Mouse (Mus musculus): ENCODE measurements at regions not wholly inside any gene's neighbourhood (a gene's known extent, or its start where the extent isn't known, plus 50 kb on each side); places are given as distances from the start of the nearest gene placed in this dataset.

GRCm38 (mm10) chr13:37218596-37218995, 126.4 kb upstream of the Ly86 start:
- no peak for TF ChIP-seq POLR2A (IDR thresholded peaks at IDR 0.05; ENCODE audit: borderline replicate concordance, low read depth, low read length)
- TF ChIP-seq CTCF (IDR thresholded peaks at IDR 0.05; ENCODE audit: low read depth, low read length): no peak
- H3K4me1 ChIP-seq (ENCODE audit: control insufficient read depth, insufficient read depth, low read length): peaks cover 30% of the 10 kb centered on the region
- H3K4me3 ChIP-seq (ENCODE audit: insufficient read depth, low read length): no peak overlapping the region
- H3K27ac ChIP-seq (ENCODE audit: insufficient read depth, low read depth, low read length): peak overlapping the region; percentile 86

- Histone ChIP-seq H3K4me1 (ENCODE audit: control insufficient read depth, insufficient read depth, low read length) (peaks cover 26% of the 10 kb centered on the region), H3K27ac (ENCODE audit: insufficient read depth, low read depth, low read length) (no peak overlapping the region), H3K4me3 (ENCODE audit: insufficient read depth, low read length) (no peak overlapping the region)
- TF ChIP-seq CTCF (IDR thresholded peaks at IDR 0.05; ENCODE audit: low read depth, low read length) (no peak), POLR2A (IDR thresholded peaks at IDR 0.05; ENCODE audit: borderline replicate concordance, low read depth, low read length) (no peak)
These were observed 130.3 kb upstream of the Ly86 start for GRCm38 (mm10) chr13:37214590-37215282.

- Histone ChIP-seq H3K4me1 (ENCODE audit: control insufficient read depth, insufficient read depth, low read length) (peaks cover 2% of the 10 kb centered on the region; the same call in 1 of the 2 replicates), H3K27ac (ENCODE audit: insufficient read depth, low read depth, low read length) (no peak overlapping the region), H3K4me3 (ENCODE audit: insufficient read depth, low read length) (no peak overlapping the region)
- TF ChIP-seq POLR2A (IDR thresholded peaks at IDR 0.05; ENCODE audit: borderline replicate concordance, low read depth, low read length) (no peak), CTCF (IDR thresholded peaks at IDR 0.05; ENCODE audit: low read depth, low read length) (no peak)
These were observed 147.1 kb upstream of the F13a1 start for GRCm38 (mm10) chr13:37197136-37197535.

- H3K4me1 ChIP-seq (ENCODE audit: control insufficient read depth, insufficient read depth, low read length): peaks cover 2% of the 10 kb centered on the region; the same call in 1 of the 2 replicates
- H3K27ac ChIP-seq (ENCODE audit: insufficient read depth, low read depth, low read length): no peak overlapping the region
- no peak overlapping the region for H3K4me3 ChIP-seq (ENCODE audit: insufficient read depth, low read length)
- no peak for TF ChIP-seq POLR2A (IDR thresholded peaks at IDR 0.05; ENCODE audit: borderline replicate concordance, low read depth, low read length)
- TF ChIP-seq CTCF (IDR thresholded peaks at IDR 0.05; ENCODE audit: low read depth, low read length): no peak
These were observed 145.8 kb upstream of the F13a1 start for GRCm38 (mm10) chr13:37195857-37196256.

GRCm38 (mm10) chr13:37181169-37181787, 131.2 kb upstream of the F13a1 start:
- Histone ChIP-seq H3K27ac (ENCODE audit: insufficient read depth, low read depth, low read length) (no peak overlapping the region), H3K4me3 (ENCODE audit: insufficient read depth, low read length) (no peak overlapping the region), H3K4me1 (ENCODE audit: control insufficient read depth, insufficient read depth, low read length) (peaks cover 5% of the 10 kb centered on the region; the same call in 1 of the 2 replicates)
- TF ChIP-seq CTCF (IDR thresholded peaks at IDR 0.05; ENCODE audit: low read depth, low read length) (no peak), POLR2A (IDR thresholded peaks at IDR 0.05; ENCODE audit: borderline replicate concordance, low read depth, low read length) (no peak)

- Histone ChIP-seq H3K27ac (ENCODE audit: insufficient read depth, low read depth, low read length) (no peak overlapping the region), H3K4me3 (ENCODE audit: insufficient read depth, low read length) (no peak overlapping the region), H3K4me1 (ENCODE audit: control insufficient read depth, insufficient read depth, low read length) (peaks cover 3% of the 10 kb centered on the region; the same call in 1 of the 2 replicates)
- TF ChIP-seq POLR2A (IDR thresholded peaks at IDR 0.05; ENCODE audit: borderline replicate concordance, low read depth, low read length): no peak
- no peak for TF ChIP-seq CTCF (IDR thresholded peaks at IDR 0.05; ENCODE audit: low read depth, low read length)
These were observed 126.5 kb upstream of the F13a1 start for GRCm38 (mm10) chr13:37176526-37176925.

- Histone ChIP-seq H3K4me3 (ENCODE audit: insufficient read depth, low read length) (no peak overlapping the region), H3K4me1 (ENCODE audit: control insufficient read depth, insufficient read depth, low read length) (peaks cover 3% of the 10 kb centered on the region; the same call in 1 of the 2 replicates), H3K27ac (ENCODE audit: insufficient read depth, low read depth, low read length) (no peak overlapping the region)
- TF ChIP-seq POLR2A (IDR thresholded peaks at IDR 0.05; ENCODE audit: borderline replicate concordance, low read depth, low read length) (no peak), CTCF (IDR thresholded peaks at IDR 0.05; ENCODE audit: low read depth, low read length) (no peak)
These were observed 126.0 kb upstream of the F13a1 start for GRCm38 (mm10) chr13:37175997-37176396.

GRCm38 (mm10) chr13:37158831-37159522, 108.9 kb upstream of the F13a1 start:
- TF ChIP-seq POLR2A (IDR thresholded peaks at IDR 0.05; ENCODE audit: borderline replicate concordance, low read depth, low read length) (no peak), CTCF (IDR thresholded peaks at IDR 0.05; ENCODE audit: low read depth, low read length) (no peak)

GRCm38 (mm10) chr13:37157808-37158207, 107.8 kb upstream of the F13a1 start:
- TF ChIP-seq POLR2A (IDR thresholded peaks at IDR 0.05; ENCODE audit: borderline replicate concordance, low read depth, low read length) (no peak), CTCF (IDR thresholded peaks at IDR 0.05; ENCODE audit: low read depth, low read length) (no peak)
- H3K4me1 ChIP-seq (ENCODE audit: control insufficient read depth, insufficient read depth, low read length): peaks cover 17% of the 10 kb centered on the region
- peak overlapping the region; percentile 15 for H3K27ac ChIP-seq (ENCODE audit: insufficient read depth, low read depth, low read length)
- H3K4me3 ChIP-seq (ENCODE audit: insufficient read depth, low read length): no peak overlapping the region

More at GRCm38 (mm10) chr13:37158831-37159522, 108.9 kb upstream of the F13a1 start:
- Histone ChIP-seq H3K27ac (ENCODE audit: insufficient read depth, low read depth, low read length) (no peak overlapping the region), H3K4me1 (ENCODE audit: control insufficient read depth, insufficient read depth, low read length) (peaks cover 17% of the 10 kb centered on the region), H3K4me3 (ENCODE audit: insufficient read depth, low read length) (no peak overlapping the region)
